Mouse (Mus musculus) heart, postnatal 36 days (tissue): ENCODE data around the gene Rtl5. TPM values are rescaled to one million over a fixed set of nuclear protein-coding genes. Genes with fewer than 3 reads are reported as not detected.

Experiments used
- DNase-seq, 2 experiments: peaks; one replicate each; pipeline ENCODE4 v3.0.0; 2021 to 2022
- intact Hi-C: fragments of 180-260 bp; cut with DNase I; formaldehyde crosslinking; loops from one replicate; pipeline ENCODE4 v1.15.1; 2025
- total RNA-seq, 2 experiments: library from RNA; stranded (reverse); gene quantifications; 2 replicates each; pipeline ENCODE4 v1.2.3; 2021

Rtl5 gene
- total RNA-seq, 2 experiments from 2014 or later: 2.5 to 2.6 TPM

DNA sequence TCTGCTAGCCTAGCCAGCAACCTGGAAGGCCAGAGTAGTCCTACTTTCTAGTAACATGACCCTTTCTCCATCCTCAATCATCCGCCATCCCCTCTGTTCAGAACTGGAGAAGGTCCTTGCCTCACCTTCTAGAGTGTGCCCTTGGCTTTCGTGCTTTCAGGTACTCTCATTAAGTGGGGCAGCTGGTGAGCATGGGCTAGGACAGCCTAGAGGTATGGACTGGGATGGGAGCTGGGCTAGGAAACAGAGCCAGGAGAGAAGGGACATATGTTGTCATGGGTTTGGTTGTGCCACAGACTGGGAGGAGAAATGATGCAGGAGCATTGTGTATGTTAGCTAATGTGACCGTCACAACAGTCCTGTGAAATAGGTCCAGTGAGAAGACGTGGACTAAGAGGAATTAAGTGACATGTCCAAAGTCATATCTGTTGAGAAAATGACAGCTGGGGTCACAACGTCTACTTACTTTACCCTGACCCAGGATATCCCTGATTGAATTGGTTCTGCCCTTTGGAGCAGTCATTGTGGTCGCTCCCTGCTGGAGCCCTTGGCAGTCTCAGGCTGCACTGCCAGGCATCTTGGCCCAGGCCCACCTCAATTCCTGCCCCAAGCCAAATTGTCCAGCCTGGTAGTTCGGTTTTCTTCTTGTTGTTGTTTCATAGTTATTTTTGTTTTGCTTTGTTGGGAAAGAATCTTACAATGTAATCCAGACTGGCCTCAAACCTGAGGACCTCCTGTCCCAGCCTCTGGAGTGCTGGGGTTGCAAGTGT is 51.4 kb downstream of the Rtl5 start:
- intact Hi-C loops: no loop called here
- no peak for DNase-seq

GRCm38 (mm10) chrX:102018890-102019289 is 52.2 kb downstream of the Rtl5 start:
- intact Hi-C loops: no loop called here
- no peak for DNase-seq

- DNase-seq: peak in 1 of 2 experiments; percentile 30
- intact Hi-C loops: no loop called here
Measured at GRCm38 (mm10) chrX:102017213-102017923, 53.7 kb downstream of the Rtl5 start.

Other genes starting within 250 kb of the Rtl5 start
- gene Nhsl2, start 221.9 kb downstream of the Rtl5 start, total RNA-seq: 1 to 10 TPM; 4.5 to 5.2 TPM
- gene Pin4, start 48.1 kb upstream of the Rtl5 start, total RNA-seq: 10 to 100 TPM; 16.2 to 18.8 TPM
- gene Ercc6l, start 85.8 kb upstream of the Rtl5 start, total RNA-seq: under 1 TPM; 0.38 to 0.58 TPM
- gene Rps4x, start 118.1 kb upstream of the Rtl5 start, total RNA-seq: 100 to 1,000 TPM; 623 to 693 TPM
- 1 to 10 TPM; 1.3 to 2.3 TPM for gene Cited1, start 180.9 kb upstream of the Rtl5 start, total RNA-seq